9 mouse cellular contexts compared by ENCODE assay signal in genomic region chr1:132594587-132594986, GRCm38 (mm10). TPM values are rescaled to one million over a fixed set of nuclear protein-coding genes. Genes with fewer than 3 reads are reported as not detected.
DNase-seq lines count a peak whose midpoint lies in the region; ATAC-seq and TF ChIP-seq lines count a peak whose summit lies in the region.
"Had no signal": no experiment of that assay in that cellular context is flagged by ENCODE, and none has a peak within 500 bp of the region (broad histone marks: within the 10 kb centered on the region; RNA-seq: fewer than 3 reads in every experiment).

No protein-coding gene starts in this region.

- no peak overlapping the region for H3K9ac ChIP-seq in forebrain, embryonic 15.5 days (replicated peaks)
- no peak overlapping the region for H3K9ac ChIP-seq in hindbrain, postnatal 0 days (replicated peaks; ENCODE audit: low read length)
- no peak overlapping the region for H3K9ac ChIP-seq in midbrain, embryonic 16.5 days (ENCODE audit: low read depth, low read length)

- no peaks in the 10 kb centered on the region for H3K9me3 ChIP-seq in forebrain, embryonic 15.5 days
- H3K9me3 ChIP-seq in hindbrain, postnatal 0 days (ENCODE audit: low read length), result no peaks in the 10 kb centered on the region
- H3K9me3 ChIP-seq in midbrain, embryonic 16.5 days (replicated peaks; ENCODE audit: control insufficient read depth, low read length, poor library complexity, severe bottlenecking), result no peaks in the 10 kb centered on the region
- H3K9me3 ChIP-seq: megakaryocyte, embryonic 14.5 days had no signal

- peak overlapping the region; percentile 21; the same call in 1 of the 2 replicates for H3K27ac ChIP-seq in forebrain, embryonic 15.5 days (replicated peaks)
- no peak overlapping the region for H3K27ac ChIP-seq in hindbrain, postnatal 0 days
- no peak overlapping the region for H3K27ac ChIP-seq in midbrain, embryonic 16.5 days (ENCODE audit: low read length)

- H3K27me3 ChIP-seq in forebrain, embryonic 15.5 days, result no peaks in the 10 kb centered on the region
- H3K27me3 ChIP-seq in hindbrain, postnatal 0 days (ENCODE audit: insufficient read depth, low read length), result no peaks in the 10 kb centered on the region
- H3K27me3 ChIP-seq in midbrain, embryonic 16.5 days (ENCODE audit: control insufficient read depth, insufficient read depth, low read depth, low read length), result no peaks in the 10 kb centered on the region

- H3K4me1 ChIP-seq in forebrain, embryonic 15.5 days, result peaks cover 30% of the 10 kb centered on the region
- H3K4me1 ChIP-seq in hindbrain, postnatal 0 days (ENCODE audit: insufficient read depth, low read length), result no peaks in the 10 kb centered on the region
- peaks cover 5% of the 10 kb centered on the region; the same call in 1 of the 2 replicates for H3K4me1 ChIP-seq in midbrain, embryonic 16.5 days (ENCODE audit: control insufficient read depth, insufficient read depth, low read length)

- TF ChIP-seq CTCF in hindbrain, postnatal 0 days (IDR thresholded peaks at IDR 0.05; ENCODE audit: low read depth), result peak; percentile 97

- DNase-seq in CD4-positive, CD25-positive, alpha-beta regulatory T cell, adult 2 months (ENCODE audit: low read depth, low spot score), result peak; percentile 45
- DNase-seq in cerebellum, adult 18-20 months, result peak; percentile 84 to 91
- peak; percentile 93 for DNase-seq in hindbrain, postnatal 0 days (ENCODE audit: low spot score)
- peak; percentile 72 to 80 for DNase-seq in left cerebral cortex, postnatal 25 days (ENCODE audit: low spot score in 2 of 2)
- DNase-seq in spleen, postnatal 14 days (ENCODE audit: low spot score in 2 of 2), result peak; percentile 35 to 57

- intact Hi-C loops in left cerebral cortex, postnatal 25 days (cut with DNase I), result loop anchor here (2.0 kb wide), 1 partner anchor 68 kb away; no protein-coding TSS in a partner anchor

- WGBS in forebrain, embryonic 15.5 days, result 2% methylated on average over 4 of the region's 4 CpGs
- 8% methylated on average over 4 of the region's 4 CpGs for WGBS in hindbrain, postnatal 0 days
- WGBS in midbrain, embryonic 16.5 days, result 8% methylated on average over 4 of the region's 4 CpGs

- ATAC-seq in CD4-positive, CD25-positive, alpha-beta regulatory T cell, adult 4 months, result no peak
- ATAC-seq in forebrain, embryonic 15.5 days (replicated peaks), result peak; percentile 61
- peak; percentile 68 for ATAC-seq in hindbrain, postnatal 0 days
- peak; percentile 76; the same call in 1 of the 2 replicates for ATAC-seq in midbrain, embryonic 16.5 days

- peaks cover 27% of the 10 kb centered on the region for H3K36me3 ChIP-seq in forebrain, embryonic 15.5 days
- H3K36me3 ChIP-seq in hindbrain, postnatal 0 days (ENCODE audit: insufficient read depth, low read length), result peaks cover 9% of the 10 kb centered on the region; the same call in 1 of the 2 replicates
- peaks cover 21% of the 10 kb centered on the region for H3K36me3 ChIP-seq in midbrain, embryonic 16.5 days (ENCODE audit: control insufficient read depth, insufficient read depth, low read length)

- H3K4me2 ChIP-seq in forebrain, embryonic 15.5 days (replicated peaks), result no peak overlapping the region
- H3K4me2 ChIP-seq in hindbrain, postnatal 0 days (ENCODE audit: low read depth, low read length), result no peak overlapping the region
- H3K4me2 ChIP-seq in midbrain, embryonic 16.5 days (ENCODE audit: low read length), result no peak overlapping the region

- H3K4me3 ChIP-seq in forebrain, embryonic 15.5 days, result no peak overlapping the region
- no peak overlapping the region for H3K4me3 ChIP-seq in hindbrain, postnatal 0 days (ENCODE audit: low read length)
- H3K4me3 ChIP-seq in midbrain, embryonic 16.5 days (ENCODE audit: low read depth, low read length), result no peak overlapping the region
- H3K4me3 ChIP-seq: megakaryocyte, embryonic 14.5 days had no signal

RNA-seq across cellular contexts. Expression of gene Cntn2, which starts 51.5 kb away (rescaled TPM):
- polyA plus RNA-seq in CD4-positive, CD25-positive, alpha-beta regulatory T cell, adult 4 months (2017; shearing (Covaris generic)), result not detected
- 117 and 137 TPM in 2 replicates for polyA plus RNA-seq in forebrain, embryonic 15.5 days (2015; fragmentation: Nextera tagmentation; extraction: Ambion mirVana)
- total RNA-seq in hindbrain, postnatal 0 days (2014; rRNA removed), result 67.6 and 84.0 TPM in 2 replicates
- polyA plus RNA-seq in hindbrain, postnatal 0 days (2015; fragmentation: Nextera tagmentation; extraction: Ambion mirVana), result 17.7 and 19.2 TPM in 2 replicates
- 10 to 100 TPM; 60.4 to 71.0 TPM for total RNA-seq in left cerebral cortex, postnatal 25 days (2021)
- polyA plus RNA-seq in midbrain, embryonic 16.5 days (2015; fragmentation: Nextera tagmentation; extraction: Ambion mirVana), result 28.2 and 34.6 TPM in 2 replicates

Comparison
In these comparisons a context has a peak if more than half of its experiments do, and no peak if none do; other contexts are left out.
1. RNA of gene Cntn2, which starts 51.5 kb away (polyA plus RNA-seq): 117 to 137 TPM in forebrain, embryonic 15.5 days, 28.2 to 34.6 TPM in midbrain, embryonic 16.5 days and 17.7 to 19.2 TPM in hindbrain, postnatal 0 days; not detected in CD4-positive, CD25-positive, alpha-beta regulatory T cell, adult 4 months; every median in the first group is over 10 times any median in the second.
2. Peak in every context shown above with its lines, with median percentiles within 50 percentile points of each other: DNase-seq.